Mouse (Mus musculus) megakaryocyte, adult 5-6 weeks (primary cell): ENCODE results near the gene Arhgap24. TPM values are rescaled to one million over a fixed set of nuclear protein-coding genes. Genes with fewer than 3 reads are reported as not detected.

Experiments used
- ATAC-seq: 2 replicates; pipeline ENCODE4 v1.8.0; 2016; ENCODE audit warnings: mild to moderate bottlenecking, inconsistent platforms; ENCODE audit not compliant: poor library complexity, severe bottlenecking
- total RNA-seq, 2 experiments: library from RNA; stranded (forward) in 1 of 2; stranded (reverse) in 1 of 2; fragments of 153-499, 151-499 nt in 1 of 2; fragments of 221-1000, 200-1000 nt in 1 of 2; gene quantifications; 2 replicates each; pipeline versions ENCODE4 v1.2.3 to v1.2.4; 2015 to 2017

Arhgap24 gene
- total RNA-seq, 2 experiments from 2014 or later, result 7.5 to 10.7 TPM

DNA sequence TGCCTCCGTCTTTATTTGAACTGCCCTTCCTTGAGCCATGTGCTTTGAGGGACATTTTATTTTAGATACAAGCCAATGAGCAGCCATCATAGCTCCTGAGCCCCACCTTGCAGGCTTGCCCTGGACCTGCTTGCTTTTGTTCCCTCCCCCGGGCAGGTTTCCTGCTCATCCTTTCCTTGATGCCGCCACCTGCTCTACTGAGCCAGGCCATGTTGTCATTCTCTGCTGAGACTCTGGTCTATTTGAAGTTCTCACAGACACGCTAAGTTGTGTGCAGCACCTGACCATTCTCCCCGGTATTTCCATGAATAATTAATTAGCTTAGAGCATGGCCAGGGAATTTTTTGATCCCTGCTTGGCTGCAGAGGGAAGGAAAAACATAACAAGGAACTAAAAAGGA lies 297.1 kb downstream of the Arhgap24 start:
- ATAC-seq, result peak; percentile 34

DNA sequence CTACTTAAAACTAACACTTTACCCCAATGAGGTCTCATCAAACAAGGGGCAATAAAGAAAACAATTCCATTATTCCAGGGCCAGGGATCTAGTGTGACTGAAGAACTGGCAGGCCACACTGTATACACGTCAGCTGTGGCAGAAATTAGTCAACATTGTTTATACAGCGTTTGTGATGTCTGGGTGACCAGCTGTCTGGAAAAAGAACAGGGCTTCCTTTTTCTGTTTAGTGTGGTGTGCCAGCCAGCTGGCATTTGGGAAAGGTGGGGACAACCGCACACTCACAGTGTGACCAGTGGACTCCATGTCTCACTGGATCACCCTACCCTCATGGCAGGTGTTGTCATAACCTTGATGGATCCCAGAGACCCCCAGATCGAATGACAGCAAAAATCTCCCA lies 302.4 kb downstream of the Arhgap24 start:
- ATAC-seq, result no peak

DNA sequence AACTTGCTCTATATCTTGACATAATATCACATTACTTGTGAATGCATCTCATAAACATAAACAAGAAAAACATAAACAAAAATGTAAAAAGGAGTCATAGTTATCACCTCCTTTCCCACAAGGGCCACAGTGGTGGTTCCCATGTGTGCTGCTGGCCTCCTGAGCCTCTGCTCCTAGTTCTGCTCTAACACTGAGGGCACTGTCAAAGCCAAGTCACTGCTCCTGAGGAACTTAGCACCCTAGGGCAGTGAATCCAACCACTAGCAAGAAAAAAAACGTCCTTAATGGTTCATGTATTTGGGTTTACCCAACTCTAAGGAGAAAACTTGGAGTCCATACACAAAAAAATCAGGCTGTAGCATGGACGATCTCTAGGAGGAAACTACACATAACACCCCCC lies 304.9 kb downstream of the Arhgap24 start:
- ATAC-seq, result no peak

DNA sequence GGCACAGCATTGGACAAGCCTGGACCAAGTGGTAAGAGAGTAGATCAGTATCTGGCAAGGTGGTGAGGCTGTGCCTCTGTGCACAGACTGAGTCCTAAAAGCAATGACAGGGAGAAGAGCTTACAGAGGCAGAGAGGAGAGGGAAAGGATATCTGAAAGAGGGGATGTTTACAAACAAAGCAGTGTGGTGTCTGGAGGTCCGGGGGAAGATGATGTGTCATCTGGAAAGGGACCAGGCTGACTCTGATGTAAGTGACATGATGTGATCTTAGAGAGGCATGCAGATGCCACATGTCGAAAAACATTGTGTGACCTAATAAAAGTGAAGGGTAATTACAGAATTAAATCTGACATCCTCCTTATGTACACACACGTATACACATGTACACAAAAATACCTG lies 307.2 kb downstream of the Arhgap24 start:
- no peak for ATAC-seq

DNA sequence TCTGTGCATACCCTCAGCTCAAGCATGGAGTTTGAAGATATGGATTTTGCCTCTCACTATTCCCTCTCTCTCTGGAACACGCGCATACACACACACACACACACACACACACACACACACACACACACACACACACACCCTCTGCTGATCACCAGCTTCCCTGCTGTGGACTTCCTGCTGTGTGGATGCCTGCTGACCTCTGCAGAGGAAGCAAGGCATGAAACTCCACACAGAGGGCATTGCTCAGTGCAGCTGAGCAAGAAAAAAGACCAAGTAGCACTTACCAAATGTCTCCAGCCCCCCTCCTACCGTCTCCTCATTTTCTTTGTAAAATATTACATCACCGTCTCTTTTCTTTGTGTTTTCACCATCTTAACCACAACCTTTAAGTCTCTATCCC lies 310.1 kb downstream of the Arhgap24 start:
- ATAC-seq, result peak; percentile 23; the same call in 1 of the 2 replicates

DNA sequence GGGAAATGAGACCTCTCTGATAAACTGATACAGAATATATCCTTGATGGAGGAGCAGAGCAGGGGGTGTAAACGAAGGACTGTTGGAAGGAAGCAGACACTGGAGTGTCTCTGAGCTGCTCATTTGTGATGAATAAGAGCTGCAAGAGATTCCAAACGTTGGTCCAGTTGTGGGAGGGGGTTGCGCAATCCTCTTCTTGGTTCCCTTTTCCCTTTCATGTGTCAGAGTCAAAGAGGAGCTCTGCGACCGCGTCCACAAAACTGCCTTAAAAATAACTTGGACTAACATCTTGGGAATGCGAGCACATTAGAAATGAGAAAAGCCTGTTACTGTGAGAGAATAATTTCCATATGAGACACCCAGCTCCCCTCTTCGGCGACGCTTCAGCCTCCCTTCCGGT lies 312.3 kb downstream of the Arhgap24 start:
- peak; percentile 72 for ATAC-seq

DNA sequence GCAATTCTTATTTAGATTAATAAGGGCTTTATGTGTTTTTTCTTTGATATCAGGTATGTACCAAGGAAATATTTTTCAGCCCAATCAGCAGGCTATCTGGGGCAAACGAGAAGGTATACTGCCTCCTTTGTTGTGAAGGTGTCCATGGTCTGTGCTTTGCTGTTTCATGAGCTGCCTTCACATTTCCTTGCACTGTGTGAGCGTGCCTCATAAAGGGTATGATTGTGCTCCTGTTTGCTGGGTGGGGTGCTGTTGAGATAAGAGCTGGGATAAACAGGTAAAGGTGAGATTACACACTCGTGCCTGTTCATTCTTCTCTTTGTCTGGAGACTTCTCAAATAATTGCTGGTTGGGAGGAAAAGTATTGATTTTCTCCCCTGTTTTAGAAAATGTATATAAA lies 320.3 kb downstream of the Arhgap24 start:
- no peak for ATAC-seq

DNA sequence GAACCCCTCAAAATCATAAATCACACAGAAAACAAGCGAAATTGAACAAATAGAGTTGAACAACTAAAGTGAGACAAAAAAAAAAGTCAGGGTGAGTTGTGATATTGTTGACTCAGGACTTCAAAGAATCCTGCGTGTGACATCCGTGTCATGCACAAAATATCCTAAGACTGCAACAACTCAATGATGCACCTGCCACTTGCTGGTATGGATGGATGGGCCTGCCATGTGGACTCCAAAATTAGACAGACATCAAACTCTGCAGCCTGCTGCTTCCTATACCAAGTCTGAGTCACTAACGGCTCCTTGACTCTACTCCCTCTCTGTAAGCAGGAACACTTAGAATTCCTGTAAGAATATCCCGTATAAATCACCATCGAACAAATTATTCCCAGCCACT lies 321.6 kb downstream of the Arhgap24 start:
- no peak for ATAC-seq

DNA sequence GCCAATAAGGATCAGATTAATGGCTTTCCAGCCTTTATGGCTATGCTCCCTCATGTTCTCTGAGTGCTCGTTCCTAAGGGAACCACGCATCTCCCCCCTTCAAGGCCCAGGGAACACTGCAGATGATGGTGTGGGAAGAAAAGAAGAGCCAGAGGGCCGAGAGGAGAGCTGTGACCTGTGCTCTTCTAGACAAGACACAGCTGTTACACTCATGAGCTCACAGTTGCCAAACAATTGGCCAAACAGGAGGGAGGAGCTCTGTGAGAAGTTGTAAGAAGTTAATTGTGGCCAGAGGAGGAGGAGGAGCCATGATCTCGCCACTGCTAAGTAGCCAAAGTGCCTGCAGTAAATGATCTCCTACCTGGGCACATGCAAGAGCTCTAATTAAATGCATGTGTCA lies 322.5 kb downstream of the Arhgap24 start:
- no peak for ATAC-seq

DNA sequence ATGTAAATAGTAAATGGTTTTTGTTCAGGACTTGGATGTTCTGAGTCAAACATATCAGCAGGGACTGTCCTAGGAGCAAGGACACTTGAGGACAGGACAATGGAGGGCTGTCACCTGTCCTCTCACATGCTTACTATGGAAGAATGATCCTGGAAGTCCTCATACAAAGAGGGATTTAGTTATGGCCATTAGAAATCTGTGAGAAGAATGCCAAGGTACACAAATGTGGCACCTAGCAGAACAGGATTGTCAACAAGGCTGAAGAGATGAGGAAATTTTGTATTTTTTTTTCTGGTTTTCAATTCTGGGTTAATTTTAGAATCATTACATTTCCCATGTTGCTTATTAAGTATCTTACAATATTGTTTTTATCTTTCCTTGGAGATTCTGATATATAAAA lies 326.3 kb downstream of the Arhgap24 start:
- no peak for ATAC-seq

DNA sequence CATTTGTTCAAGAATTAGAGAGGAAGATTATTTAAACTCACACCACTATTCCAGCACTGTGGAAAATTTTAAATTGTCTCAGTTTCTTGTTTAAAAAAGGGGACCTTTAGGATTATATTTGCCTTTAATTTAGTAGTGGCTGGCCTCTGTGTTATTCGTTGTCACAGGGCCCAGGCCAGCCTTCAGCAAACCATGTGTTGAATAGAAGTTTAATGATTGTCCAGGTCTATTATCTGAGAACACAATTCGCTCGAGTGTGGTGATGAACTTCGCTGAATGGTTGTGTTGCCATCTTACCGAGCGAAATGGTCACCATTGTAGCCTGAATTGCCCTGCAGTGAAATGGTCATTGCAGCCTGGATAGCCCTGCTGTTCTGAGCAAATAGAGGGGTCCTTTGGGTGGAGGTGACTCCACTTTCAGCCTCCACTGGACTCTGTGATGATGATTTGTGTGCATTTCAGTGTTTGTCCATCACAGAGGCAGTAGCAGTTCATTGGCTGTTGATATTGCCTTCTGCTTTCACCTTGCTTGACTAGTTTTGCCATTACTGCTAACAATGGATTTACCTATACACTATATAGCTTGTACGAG lies 329.3 kb downstream of the Arhgap24 start:
- ATAC-seq, result no peak

DNA sequence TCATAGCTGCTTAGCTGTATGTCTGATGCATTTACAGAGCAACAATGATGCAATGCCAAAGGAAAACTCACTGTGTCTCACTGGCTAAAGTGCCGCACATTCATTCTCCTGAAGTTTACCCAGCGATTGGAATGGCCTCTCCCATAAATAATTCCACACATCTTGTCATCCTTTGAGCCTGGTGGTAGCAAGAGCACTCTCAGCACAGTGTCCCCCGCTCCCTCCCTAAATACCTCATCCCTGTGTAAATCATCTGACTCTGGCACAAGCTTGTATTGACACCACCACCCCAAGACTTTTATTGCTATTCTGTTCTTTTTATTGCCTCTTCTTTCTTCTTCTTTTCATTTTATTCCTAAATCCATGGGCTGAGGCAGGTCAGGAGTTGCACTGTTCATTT lies 332.1 kb downstream of the Arhgap24 start:
- no peak for ATAC-seq

DNA sequence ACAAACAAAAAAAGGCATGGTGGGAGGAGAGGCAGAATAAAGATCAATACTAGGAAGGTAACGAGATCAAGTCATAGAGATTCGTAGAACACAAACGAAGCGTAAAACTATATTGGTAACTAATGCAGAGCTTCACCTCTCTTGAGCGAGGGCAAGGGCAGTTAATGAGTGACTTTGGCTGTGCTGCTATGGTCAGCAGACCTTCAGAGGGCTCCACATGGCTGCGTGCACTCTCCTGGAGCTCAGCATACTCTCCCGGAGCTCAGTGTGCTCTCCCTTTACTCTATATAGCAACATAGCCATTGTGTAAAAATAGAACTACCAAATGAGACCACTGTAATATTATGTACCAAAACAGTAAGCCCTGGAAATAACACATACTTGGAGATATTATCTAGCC lies 336.4 kb downstream of the Arhgap24 start:
- no peak for ATAC-seq

DNA sequence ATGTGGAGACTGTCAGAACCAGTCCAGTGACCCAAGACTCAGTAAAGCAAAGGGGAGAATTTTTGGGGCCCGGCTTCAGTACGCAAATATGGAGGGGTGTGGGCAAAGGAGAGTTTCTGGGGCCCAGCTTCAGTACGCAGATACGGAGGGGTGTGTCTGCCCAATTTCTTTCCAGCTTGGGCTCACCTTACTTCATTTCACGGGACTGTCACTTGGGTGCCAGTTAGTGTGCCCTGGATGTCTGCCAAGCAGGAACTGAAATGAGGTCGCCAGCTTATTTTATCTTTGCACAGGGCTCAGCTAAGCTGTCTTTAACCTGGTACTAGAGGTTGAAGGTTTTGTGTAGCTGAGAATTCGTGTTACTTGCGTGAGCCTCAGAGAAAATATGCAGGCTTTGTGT lies 344.3 kb downstream of the Arhgap24 start:
- no peak for ATAC-seq

DNA sequence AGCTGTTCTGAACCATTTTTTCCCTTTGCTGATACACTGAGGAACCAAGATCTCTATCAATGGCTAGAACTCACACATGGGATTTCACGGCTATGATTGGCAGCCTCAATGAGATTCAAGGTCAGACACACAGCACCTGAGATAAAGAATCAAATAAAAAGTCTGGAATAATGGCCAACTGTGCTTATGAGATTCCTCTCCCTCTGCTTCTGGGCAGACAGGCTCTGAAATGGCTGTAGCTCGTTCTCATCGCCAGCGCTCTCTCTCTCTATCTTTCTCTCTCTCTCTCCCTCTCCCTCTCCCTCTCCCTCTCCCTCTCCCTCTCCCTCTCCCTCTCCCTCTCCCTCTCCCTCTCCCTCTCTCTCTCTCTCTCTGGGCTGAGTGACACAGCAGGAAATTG lies 357.9 kb downstream of the Arhgap24 start:
- ATAC-seq, result no peak

DNA sequence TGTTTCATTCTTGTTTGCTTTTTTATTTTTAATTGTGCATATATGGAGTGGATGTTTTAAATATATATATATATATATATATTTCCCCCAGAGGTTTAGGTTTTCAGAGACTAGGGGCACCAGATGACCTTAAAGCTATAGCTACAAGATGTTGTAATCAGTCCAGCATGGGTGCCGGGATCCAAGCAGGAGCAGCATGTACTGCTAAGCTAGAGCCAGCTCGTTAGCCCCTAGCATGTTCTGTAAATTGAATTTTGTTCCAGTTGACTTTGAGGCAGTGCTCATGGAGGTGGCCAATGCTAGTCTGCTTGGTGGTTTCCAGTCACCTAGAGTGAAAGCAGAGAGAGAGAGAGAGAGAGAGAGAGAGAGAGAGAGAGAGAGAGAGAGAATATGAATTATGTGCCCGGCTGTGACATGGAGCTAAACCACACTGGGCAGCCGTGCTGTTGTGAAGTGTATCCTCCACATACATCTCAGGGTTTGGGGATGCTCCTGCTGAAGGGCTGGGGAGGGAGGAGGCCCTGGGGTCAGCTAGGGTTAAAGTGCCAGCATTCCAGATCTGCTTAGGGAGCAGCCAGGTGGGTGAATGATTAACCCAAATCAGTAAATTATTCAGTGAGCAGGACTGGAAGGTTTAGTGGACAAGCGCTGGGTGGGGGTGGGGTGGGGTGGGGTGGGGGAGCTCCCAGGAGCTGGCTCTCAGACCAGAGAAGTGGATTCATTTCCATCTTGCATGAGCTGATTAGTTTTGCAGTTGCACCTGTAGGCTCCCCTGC lies 362.9 kb downstream of the Arhgap24 start:
- ATAC-seq, result no peak

DNA sequence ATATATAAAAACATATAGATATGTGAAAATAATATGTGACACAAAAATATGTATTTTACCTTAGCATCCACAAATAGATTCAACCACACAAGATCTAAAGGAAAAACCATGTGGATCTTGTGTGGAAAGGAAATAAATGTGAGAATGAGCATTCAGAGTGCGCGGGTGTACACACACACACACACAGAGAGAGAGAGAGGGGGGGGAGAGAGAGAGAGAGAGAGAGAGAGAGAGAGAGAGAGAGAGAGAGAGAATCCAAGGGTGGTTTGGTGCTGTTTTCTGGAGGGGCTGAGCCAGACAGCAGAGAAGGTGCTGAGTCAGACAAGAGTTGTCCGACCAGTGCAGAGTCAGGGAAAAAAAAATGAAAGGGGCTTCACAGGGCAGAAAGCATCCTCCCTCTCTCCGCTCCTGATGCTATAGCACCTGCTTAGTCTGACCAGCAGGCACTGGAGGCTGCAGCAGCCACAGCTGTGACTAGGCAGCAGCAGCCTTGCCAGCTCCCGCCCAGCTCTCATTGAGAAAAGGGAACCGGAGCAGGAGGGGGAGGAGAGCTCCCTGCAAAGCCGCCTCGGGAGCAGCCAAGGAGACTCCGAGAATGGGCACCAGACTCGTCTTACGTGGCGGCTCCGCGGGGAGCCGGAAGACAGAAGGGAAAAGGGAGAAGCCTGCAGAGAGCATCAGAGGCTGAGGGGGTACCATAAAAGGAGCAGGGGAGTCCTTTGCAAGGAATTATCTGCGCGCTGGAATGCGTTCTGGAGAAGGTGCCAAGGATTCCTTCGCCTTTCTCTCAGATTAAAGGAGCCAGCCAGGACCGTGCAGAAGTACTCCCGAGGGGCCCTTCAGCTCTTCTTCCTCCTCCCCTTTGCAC lies 363.8 kb downstream of the Arhgap24 start:
- ATAC-seq, result peak; percentile 83

DNA sequence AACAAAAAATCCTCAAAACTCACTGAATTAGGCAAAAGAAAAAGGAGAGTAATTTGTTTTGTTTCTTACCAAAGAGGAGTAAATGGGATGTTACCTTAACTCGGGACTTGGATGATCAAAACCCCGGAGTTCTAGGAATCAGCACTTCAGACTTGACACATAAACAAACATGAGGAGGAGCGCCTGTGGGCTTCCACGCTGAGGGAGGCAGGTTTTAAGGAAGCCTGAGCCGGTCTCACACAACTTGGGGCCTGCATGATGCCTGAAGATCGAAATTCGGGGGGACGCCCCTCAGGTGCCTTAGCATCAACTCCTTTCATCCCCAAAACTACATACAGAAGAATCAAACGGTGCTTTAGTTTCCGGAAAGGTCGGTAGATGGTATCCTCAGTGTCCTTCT lies 364.6 kb downstream of the Arhgap24 start:
- no peak for ATAC-seq

DNA sequence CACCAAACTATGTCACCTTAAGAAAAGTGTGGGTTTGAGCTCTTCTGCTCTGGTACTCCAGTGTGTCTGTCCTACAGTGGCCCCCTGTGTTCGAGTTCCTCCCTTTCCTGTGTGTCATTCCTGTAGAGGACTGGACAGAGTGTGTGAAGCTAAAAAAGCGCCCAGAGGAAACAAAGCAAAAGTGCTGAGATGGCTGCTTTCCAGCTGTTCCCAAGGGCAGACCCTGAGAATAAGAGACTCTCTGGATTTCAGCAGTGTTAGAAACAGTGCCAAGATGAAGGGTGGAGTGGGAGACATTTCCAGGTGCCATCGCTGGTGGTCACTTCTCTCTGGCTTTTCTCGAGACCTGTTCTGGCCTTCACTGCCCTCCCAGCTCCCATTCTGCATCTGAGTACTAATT lies 366.7 kb downstream of the Arhgap24 start:
- no peak for ATAC-seq

DNA sequence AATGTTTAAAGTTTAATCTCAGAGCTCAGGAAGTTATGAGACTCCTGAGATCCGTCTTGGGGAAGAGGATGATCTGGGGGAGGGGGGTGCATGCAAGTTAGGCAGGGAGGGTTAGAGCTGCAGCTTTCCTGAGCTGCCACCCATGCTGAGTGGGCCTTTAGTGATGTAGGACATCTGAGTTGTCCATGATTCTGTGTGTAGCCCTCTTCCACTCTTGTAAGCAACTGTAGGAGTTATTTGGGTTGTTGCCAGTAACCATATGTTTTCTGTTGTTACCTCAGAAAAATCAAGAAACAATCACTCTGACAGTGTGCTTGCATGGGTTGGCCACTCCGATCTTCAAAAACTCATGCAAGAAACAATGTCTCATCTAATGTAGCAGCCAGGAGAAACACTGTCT lies 370.6 kb downstream of the Arhgap24 start:
- ATAC-seq, result no peak

DNA sequence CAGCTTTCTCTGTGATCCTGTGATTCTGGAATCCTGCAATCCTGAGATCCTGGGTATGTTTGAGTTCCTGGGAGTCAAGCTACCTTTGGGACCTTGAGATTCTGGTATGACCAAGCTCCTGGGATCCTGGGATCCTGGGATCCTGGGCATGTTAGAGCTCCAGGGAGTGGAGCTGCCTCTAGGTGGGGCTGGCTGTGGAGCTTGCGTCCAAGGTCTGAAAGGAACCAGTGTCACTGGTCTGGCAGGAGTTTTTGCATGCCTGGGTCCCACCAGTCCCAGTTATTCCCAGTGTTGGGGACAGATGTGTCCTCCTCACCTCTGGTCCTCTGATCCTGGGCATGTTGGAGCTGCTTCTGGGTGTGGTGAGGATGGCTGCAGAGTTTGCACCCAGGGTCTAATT lies 372.6 kb downstream of the Arhgap24 start:
- ATAC-seq, result no peak

DNA sequence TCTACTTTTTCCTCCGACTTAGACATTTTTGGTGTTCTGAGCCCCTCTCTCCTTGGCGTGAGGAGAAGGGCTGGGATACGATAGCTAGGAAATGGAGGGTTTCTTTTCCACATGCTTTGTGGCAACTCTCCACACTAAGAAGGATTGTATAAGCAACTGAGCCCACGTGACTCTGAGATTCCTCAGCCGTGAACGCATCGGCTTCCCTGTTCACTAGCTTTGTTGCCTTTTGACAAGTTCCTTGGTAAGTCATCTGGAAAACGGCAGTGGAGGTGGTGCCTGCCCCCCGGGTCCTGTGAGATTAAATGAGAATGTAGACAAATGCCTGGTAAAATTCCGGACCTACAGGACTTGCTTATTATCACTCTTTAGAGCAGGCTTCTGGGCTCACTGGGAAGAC lies 374.6 kb downstream of the Arhgap24 start:
- ATAC-seq, result no peak
